Mouse (Mus musculus) brain, embryonic 14.5 days (tissue): ENCODE measurements around the gene Sult1d1. TPM values are rescaled to one million over a fixed set of nuclear protein-coding genes. Genes with fewer than 3 reads are reported as not detected.
"Not testable (repeated sequence)": the region's sequence is repeated elsewhere in the genome, so short reads cannot be mapped to it uniquely, and the experiment has no call there.

Experiments
- DNase-seq: peaks from one replicate; pipeline ENCODE4 v3.0.0-alpha.2; 2011; ENCODE audit warnings: low read depth
- CTCF ChIP-seq: fragments of 200-500 bp; IDR thresholded peaks from 2 replicates; pipeline ENCODE4 v1.5.1; 2012; ENCODE audit warnings: inconsistent platforms, mild to moderate bottlenecking, moderate library complexity, borderline replicate concordance; ENCODE audit not compliant: insufficient read depth, insufficient read length; ENCODE audit errors: extremely low read depth
- POLR2A ChIP-seq: fragments of 200-500 bp; IDR thresholded peaks from 2 replicates; pipeline ENCODE4 v1.6.1; 2012; ENCODE audit warnings: mild to moderate bottlenecking, inconsistent platforms, borderline replicate concordance; ENCODE audit not compliant: poor library complexity, insufficient read depth, insufficient read length, severe bottlenecking; ENCODE audit errors: extremely low read depth
- polyA plus RNA-seq: library from polyadenylated mRNA; depleted of rRNA; stranded (reverse); fragments of >200 nt; gene quantifications from 2 replicates; pipeline ENCODE4 v1.2.3, GENCODE M21; 2012; rRNA removed

Sult1d1 gene
- polyA plus RNA-seq, 1 experiment = not detected

- no peak for TF ChIP-seq POLR2A
- TF ChIP-seq CTCF = no peak
- no peak for DNase-seq
Measured at GRCm38 (mm10) chr5:87560145-87560544, 8.7 kb downstream of the Sult1d1 start.

- TF ChIP-seq POLR2A = no peak
Measured at GRCm38 (mm10) chr5:87550935-87551334, 17.9 kb downstream of the Sult1d1 start.

GRCm38 (mm10) chr5:87538111-87538510 is 30.7 kb downstream of the Sult1d1 start, which contains the start of gene Sult1b1:
Gene Sult1b1, minus strand, starts transcription at chr5:87538195.
- TF ChIP-seq POLR2A = no peak
- no peak for TF ChIP-seq CTCF
- no peak for DNase-seq

More at GRCm38 (mm10) chr5:87550935-87551334, 17.9 kb downstream of the Sult1d1 start:
- no peak for DNase-seq

- no peak for TF ChIP-seq POLR2A
- TF ChIP-seq CTCF = no peak
Measured at GRCm38 (mm10) chr5:87535994-87536644, 32.7 kb downstream of the Sult1d1 start.

GRCm38 (mm10) chr5:87532288-87532687 is 36.5 kb downstream of the Sult1d1 start:
- DNase-seq = no peak
- TF ChIP-seq POLR2A (no peak), CTCF (no peak)

More at GRCm38 (mm10) chr5:87535994-87536644, 32.7 kb downstream of the Sult1d1 start:
- peak; percentile 2 for DNase-seq

GRCm38 (mm10) chr5:87523561-87523960 is 45.3 kb downstream of the Sult1d1 start:
- not testable (repeated sequence) for DNase-seq

GRCm38 (mm10) chr5:87505776-87506458 is 62.9 kb downstream of the Sult1d1 start:
- peak; percentile 2 for DNase-seq

More at GRCm38 (mm10) chr5:87505776-87506458, 62.9 kb downstream of the Sult1d1 start:
- TF ChIP-seq POLR2A = no peak
- no peak for TF ChIP-seq CTCF

Other genes with a start within 250 kb of the Sult1d1 start
- gene Ugt2a3, start 231.8 kb downstream of the Sult1d1 start, polyA plus RNA-seq = not detected in 2 replicates
- not detected in 2 replicates for gene Ugt2b38, start 144.8 kb downstream of the Sult1d1 start, polyA plus RNA-seq
- gene Ugt2a2, start 86.8 kb downstream of the Sult1d1 start, polyA plus RNA-seq = not detected in 2 replicates
- not detected in 2 replicates for gene Gm43638, start 82.2 kb downstream of the Sult1d1 start, polyA plus RNA-seq
- not detected in 2 replicates for gene Ugt2a1, start 78.2 kb downstream of the Sult1d1 start, polyA plus RNA-seq
- gene Sult1b1, start 30.8 kb downstream of the Sult1d1 start, polyA plus RNA-seq = not detected in 2 replicates
- gene Sult1e1, start 22.6 kb upstream of the Sult1d1 start, polyA plus RNA-seq = not detected in 2 replicates
- gene Csn1s1, start 97.2 kb upstream of the Sult1d1 start, polyA plus RNA-seq = not detected in 2 replicates
- not detected in 2 replicates for gene Csn2, start 130.6 kb upstream of the Sult1d1 start, polyA plus RNA-seq
- not detected in 2 replicates for gene Csn1s2a, start 205.5 kb upstream of the Sult1d1 start, polyA plus RNA-seq
- gene Csn1s2b, start 239.1 kb upstream of the Sult1d1 start, polyA plus RNA-seq = not detected in 2 replicates